Mouse (Mus musculus): ENCODE data around the gene Hs2st1. TPM values are rescaled to one million over a fixed set of nuclear protein-coding genes. Genes with fewer than 3 reads are reported as not detected.
"Not testable (repeated sequence)": the region's sequence is repeated elsewhere in the genome, so short reads cannot be mapped to it uniquely, and the experiment has no call there.

The Hs2st1 gene
- polyA plus RNA-seq, 1 experiment from 2014 or later = 13.7 TPM

DNA sequence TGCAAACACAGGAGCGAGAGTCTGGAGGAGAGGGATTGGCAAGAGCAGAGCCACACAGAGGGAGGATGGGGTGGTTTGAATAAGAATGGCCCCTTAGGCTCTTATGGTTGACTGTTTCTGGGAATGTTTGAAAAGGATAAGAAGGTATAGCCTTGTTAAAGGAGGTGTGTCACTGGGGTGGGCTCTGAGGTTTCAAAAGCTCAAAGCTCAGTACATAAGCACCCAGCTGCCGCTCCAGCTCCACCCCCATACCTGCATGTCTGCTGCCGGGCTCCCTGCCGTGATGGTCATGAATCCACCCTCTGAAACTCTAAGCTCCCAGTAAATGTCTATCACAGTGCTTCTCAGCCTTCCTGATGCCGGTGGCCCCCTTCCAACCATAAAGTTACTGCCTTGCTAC is 40.8 kb upstream of the Hs2st1 start:
- DNase-seq (ENCODE audit: low spot score) = no peak
- H3K4me2 ChIP-seq (ENCODE audit: low read length) = no peak overlapping the region

GRCm38 (mm10) chr3:144608090-144608489 is 38.1 kb upstream of the Hs2st1 start:
- ATAC-seq (replicated peaks; ENCODE audit: low FRiP score, low TSS enrichment, low read depth) (no peak), DNase-seq (ENCODE audit: low spot score) (no peak)
- Histone ChIP-seq H3K36me3 (ENCODE audit: control insufficient read depth, insufficient read depth, low read length) (no peaks in the 10 kb centered on the region), H3K4me3 (ENCODE audit: low read depth, low read length) (no peak overlapping the region), H3K27ac (ENCODE audit: low read depth) (no peak overlapping the region), H3K4me2 (ENCODE audit: low read length) (no peak overlapping the region), H3K4me1 (replicated peaks; ENCODE audit: control insufficient read depth, insufficient read depth, low read length) (peaks cover 19% of the 10 kb centered on the region), H3K9ac (ENCODE audit: low read length) (no peak overlapping the region), H3K27me3 (replicated peaks; ENCODE audit: control insufficient read depth, insufficient read depth, low read length) (no peaks in the 10 kb centered on the region), H3K9me3 (ENCODE audit: control insufficient read depth, low read length) (no peaks in the 10 kb centered on the region; the same call in 1 of the 2 replicates)
- 86% methylated on average over 5 of the region's 5 CpGs for WGBS

More for the DNA sequence above, 40.8 kb upstream of the Hs2st1 start:
- Histone ChIP-seq H3K9ac (ENCODE audit: low read length) (no peak overlapping the region), H3K9me3 (ENCODE audit: control insufficient read depth, low read length) (no peaks in the 10 kb centered on the region; the same call in 1 of the 2 replicates), H3K4me1 (replicated peaks; ENCODE audit: control insufficient read depth, insufficient read depth, low read length) (peaks cover 32% of the 10 kb centered on the region), H3K27ac (ENCODE audit: low read depth) (no peak overlapping the region), H3K4me3 (ENCODE audit: low read depth, low read length) (no peak overlapping the region), H3K36me3 (ENCODE audit: control insufficient read depth, insufficient read depth, low read length) (no peaks in the 10 kb centered on the region), H3K27me3 (replicated peaks; ENCODE audit: control insufficient read depth, insufficient read depth, low read length) (no peaks in the 10 kb centered on the region)
- WGBS = 45% methylated on average over 5 of the region's 5 CpGs
- no peak for ATAC-seq (replicated peaks; ENCODE audit: low FRiP score, low TSS enrichment, low read depth)

DNA sequence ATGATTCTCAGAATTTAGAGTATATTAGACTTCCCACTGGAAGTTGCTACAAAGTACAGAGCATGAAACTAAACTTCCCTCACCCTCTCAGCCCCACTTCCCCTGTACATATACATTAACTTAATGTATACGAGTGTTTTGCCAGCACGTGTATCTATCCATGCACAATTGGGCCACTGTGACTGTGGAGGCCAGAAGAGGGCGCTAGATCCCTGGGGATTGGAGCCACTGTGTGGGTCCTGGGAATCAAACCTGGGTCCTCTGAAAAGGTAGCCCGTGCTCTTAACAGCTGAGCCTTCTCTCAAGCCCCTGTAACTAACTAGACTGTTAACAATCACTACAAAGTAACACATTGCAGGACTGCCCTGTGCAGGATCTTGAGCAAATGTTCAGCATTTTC is 36.5 kb upstream of the Hs2st1 start:
- no peak overlapping the region for H3K4me2 ChIP-seq (ENCODE audit: low read length)
- no peak for ATAC-seq (replicated peaks; ENCODE audit: low FRiP score, low TSS enrichment, low read depth)
- H3K36me3 ChIP-seq (ENCODE audit: control insufficient read depth, insufficient read depth, low read length) = no peaks in the 10 kb centered on the region
- no peaks in the 10 kb centered on the region; the same call in 1 of the 2 replicates for H3K9me3 ChIP-seq (ENCODE audit: control insufficient read depth, low read length)
- no peak overlapping the region for H3K4me3 ChIP-seq (ENCODE audit: low read depth, low read length)
- peaks cover 6% of the 10 kb centered on the region for H3K4me1 ChIP-seq (replicated peaks; ENCODE audit: control insufficient read depth, insufficient read depth, low read length)
- no peak for DNase-seq (ENCODE audit: low spot score)
- H3K27me3 ChIP-seq (replicated peaks; ENCODE audit: control insufficient read depth, insufficient read depth, low read length) = no peaks in the 10 kb centered on the region
- WGBS = 65% methylated on average over 4 of the region's 4 CpGs
- no peak overlapping the region for H3K9ac ChIP-seq (ENCODE audit: low read length)
- H3K27ac ChIP-seq (ENCODE audit: low read depth) = no peak overlapping the region

GRCm38 (mm10) chr3:144605811-144606210 is 35.8 kb upstream of the Hs2st1 start:
- not testable (repeated sequence) for ATAC-seq (replicated peaks; ENCODE audit: low FRiP score, low TSS enrichment, low read depth); H3K27ac ChIP-seq (ENCODE audit: low read depth); H3K27me3 ChIP-seq (replicated peaks; ENCODE audit: control insufficient read depth, insufficient read depth, low read length); H3K9ac ChIP-seq (ENCODE audit: low read length); H3K36me3 ChIP-seq (ENCODE audit: control insufficient read depth, insufficient read depth, low read length); H3K9me3 ChIP-seq (ENCODE audit: control insufficient read depth, low read length); H3K4me2 ChIP-seq (ENCODE audit: low read length); H3K4me3 ChIP-seq (ENCODE audit: low read depth, low read length); DNase-seq (ENCODE audit: low spot score); H3K4me1 ChIP-seq (replicated peaks; ENCODE audit: control insufficient read depth, insufficient read depth, low read length)
- 68% methylated on average over 7 of the region's 7 CpGs for WGBS

DNA sequence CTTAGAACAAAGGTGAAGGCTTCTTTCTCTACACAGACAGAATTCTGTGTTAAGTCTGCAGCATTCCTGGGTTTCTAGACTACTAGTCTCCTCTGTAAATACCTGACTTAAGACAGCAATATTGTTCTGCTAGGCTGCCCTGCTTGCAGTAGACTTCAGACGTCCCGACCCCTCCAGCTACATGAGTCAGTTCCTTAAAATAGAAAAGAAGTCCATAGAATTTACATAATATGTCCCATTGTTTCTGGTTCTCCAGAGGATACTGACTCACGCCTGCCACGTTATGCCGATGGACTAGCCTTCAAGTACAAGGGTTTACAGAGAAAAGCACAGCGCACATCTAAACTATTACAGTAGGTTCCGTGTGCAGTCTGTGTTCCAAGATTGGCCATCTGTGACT is 34.2 kb upstream of the Hs2st1 start:
- H3K27me3 ChIP-seq (replicated peaks; ENCODE audit: control insufficient read depth, insufficient read depth, low read length) = no peaks in the 10 kb centered on the region
- H3K36me3 ChIP-seq (ENCODE audit: control insufficient read depth, insufficient read depth, low read length) = peaks cover 8% of the 10 kb centered on the region; the same call in 1 of the 2 replicates
- H3K9ac ChIP-seq (ENCODE audit: low read length) = no peak overlapping the region
- WGBS = 61% methylated on average over 7 of the region's 7 CpGs
- H3K4me3 ChIP-seq (ENCODE audit: low read depth, low read length) = no peak overlapping the region
- no peak for ATAC-seq (replicated peaks; ENCODE audit: low FRiP score, low TSS enrichment, low read depth)
- no peak for DNase-seq (ENCODE audit: low spot score)
- H3K9me3 ChIP-seq (ENCODE audit: control insufficient read depth, low read length) = no peaks in the 10 kb centered on the region; the same call in 1 of the 2 replicates
- no peak overlapping the region for H3K4me2 ChIP-seq (ENCODE audit: low read length)
- no peak overlapping the region for H3K27ac ChIP-seq (ENCODE audit: low read depth)
- no peaks in the 10 kb centered on the region for H3K4me1 ChIP-seq (replicated peaks; ENCODE audit: control insufficient read depth, insufficient read depth, low read length)

GRCm38 (mm10) chr3:144603558-144603957 is 33.6 kb upstream of the Hs2st1 start:
- no peak for DNase-seq (ENCODE audit: low spot score)

GRCm38 (mm10) chr3:144602819-144603218 is 32.8 kb upstream of the Hs2st1 start:
- Histone ChIP-seq H3K4me1 (replicated peaks; ENCODE audit: control insufficient read depth, insufficient read depth, low read length) (no peaks in the 10 kb centered on the region), H3K36me3 (ENCODE audit: control insufficient read depth, insufficient read depth, low read length) (peaks cover 17% of the 10 kb centered on the region), H3K4me3 (ENCODE audit: low read depth, low read length) (no peak overlapping the region), H3K4me2 (ENCODE audit: low read length) (no peak overlapping the region), H3K27ac (ENCODE audit: low read depth) (no peak overlapping the region), H3K9me3 (ENCODE audit: control insufficient read depth, low read length) (no peaks in the 10 kb centered on the region), H3K9ac (ENCODE audit: low read length) (no peak overlapping the region), H3K27me3 (replicated peaks; ENCODE audit: control insufficient read depth, insufficient read depth, low read length) (no peaks in the 10 kb centered on the region)
- ATAC-seq (replicated peaks; ENCODE audit: low FRiP score, low TSS enrichment, low read depth) (no peak), DNase-seq (ENCODE audit: low spot score) (no peak)
- 71% methylated on average over 7 of the region's 7 CpGs for WGBS

More at GRCm38 (mm10) chr3:144603558-144603957, 33.6 kb upstream of the Hs2st1 start:
- no peak for ATAC-seq (replicated peaks; ENCODE audit: low FRiP score, low TSS enrichment, low read depth)
- Histone ChIP-seq H3K4me3 (ENCODE audit: low read depth, low read length) (no peak overlapping the region), H3K4me2 (ENCODE audit: low read length) (no peak overlapping the region), H3K27me3 (replicated peaks; ENCODE audit: control insufficient read depth, insufficient read depth, low read length) (no peaks in the 10 kb centered on the region), H3K9ac (ENCODE audit: low read length) (no peak overlapping the region), H3K36me3 (ENCODE audit: control insufficient read depth, insufficient read depth, low read length) (peaks cover 11% of the 10 kb centered on the region; the same call in 1 of the 2 replicates), H3K9me3 (ENCODE audit: control insufficient read depth, low read length) (no peaks in the 10 kb centered on the region), H3K4me1 (replicated peaks; ENCODE audit: control insufficient read depth, insufficient read depth, low read length) (no peaks in the 10 kb centered on the region), H3K27ac (ENCODE audit: low read depth) (no peak overlapping the region)
- 49% methylated on average over 3 of the region's 3 CpGs for WGBS

- no peak overlapping the region for H3K9ac ChIP-seq (ENCODE audit: low read length)
- no peak for DNase-seq (ENCODE audit: low spot score)
- no peak overlapping the region for H3K27ac ChIP-seq (ENCODE audit: low read depth)
- WGBS = 60% methylated on average over 4 of the region's 4 CpGs
- no peaks in the 10 kb centered on the region for H3K27me3 ChIP-seq (replicated peaks; ENCODE audit: control insufficient read depth, insufficient read depth, low read length)
- no peak overlapping the region for H3K4me3 ChIP-seq (ENCODE audit: low read depth, low read length)
- no peak for ATAC-seq (replicated peaks; ENCODE audit: low FRiP score, low TSS enrichment, low read depth)
- peaks cover 21% of the 10 kb centered on the region for H3K36me3 ChIP-seq (ENCODE audit: control insufficient read depth, insufficient read depth, low read length)
- H3K9me3 ChIP-seq (ENCODE audit: control insufficient read depth, low read length) = no peaks in the 10 kb centered on the region
- H3K4me2 ChIP-seq (ENCODE audit: low read length) = no peak overlapping the region
- H3K4me1 ChIP-seq (replicated peaks; ENCODE audit: control insufficient read depth, insufficient read depth, low read length) = no peaks in the 10 kb centered on the region
Measured at GRCm38 (mm10) chr3:144602413-144602812, 32.4 kb upstream of the Hs2st1 start.

DNA sequence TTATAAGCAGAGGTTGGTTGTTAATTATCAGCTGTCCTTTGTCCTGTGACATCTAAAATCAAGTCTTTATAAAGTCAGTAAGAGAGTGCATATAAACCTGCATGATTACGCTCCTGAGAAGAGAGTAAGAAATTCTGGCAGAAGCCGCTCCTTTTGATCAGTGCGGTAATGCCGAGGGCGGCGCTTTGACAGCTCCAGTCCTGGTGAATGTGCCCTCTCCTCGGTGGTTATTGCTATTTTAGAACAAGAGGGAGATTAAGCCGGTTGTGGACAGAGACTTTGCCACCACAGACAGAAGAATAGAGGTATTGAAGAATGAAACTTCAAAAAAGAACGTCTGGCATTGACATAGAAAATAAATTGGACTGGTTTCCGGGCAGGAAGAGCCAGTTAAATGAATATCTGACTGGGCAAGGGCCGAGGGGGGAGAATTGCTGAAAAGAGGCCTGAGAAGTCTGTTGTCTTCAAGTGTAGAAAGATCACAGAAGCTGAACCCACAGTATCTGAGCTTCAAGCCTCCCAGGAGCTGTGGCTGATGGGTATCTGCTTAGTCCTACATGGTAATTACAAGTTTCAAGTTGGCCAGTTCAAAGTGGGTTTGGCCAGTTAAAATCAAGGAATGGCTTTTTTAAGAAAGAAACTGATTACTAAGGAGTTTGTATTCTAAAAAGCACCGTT is 27.9 kb upstream of the Hs2st1 start:
- 78% methylated on average over 12 of the region's 12 CpGs for WGBS
- H3K27me3 ChIP-seq (replicated peaks; ENCODE audit: control insufficient read depth, insufficient read depth, low read length) = no peaks in the 10 kb centered on the region
- H3K4me2 ChIP-seq (ENCODE audit: low read length) = no peak overlapping the region
- H3K9me3 ChIP-seq (ENCODE audit: control insufficient read depth, low read length) = no peaks in the 10 kb centered on the region
- peaks cover 50% of the 10 kb centered on the region for H3K36me3 ChIP-seq (ENCODE audit: control insufficient read depth, insufficient read depth, low read length)
- DNase-seq (ENCODE audit: low spot score) (no peak), ATAC-seq (replicated peaks; ENCODE audit: low FRiP score, low TSS enrichment, low read depth) (no peak)
- no peak overlapping the region for H3K9ac ChIP-seq (ENCODE audit: low read length)
- H3K4me3 ChIP-seq (ENCODE audit: low read depth, low read length) = no peak overlapping the region
- no peak overlapping the region for H3K27ac ChIP-seq (ENCODE audit: low read depth)
- peaks cover 6% of the 10 kb centered on the region; the same call in 1 of the 2 replicates for H3K4me1 ChIP-seq (replicated peaks; ENCODE audit: control insufficient read depth, insufficient read depth, low read length)

All from intestine, embryonic 14.5 days (tissue).